Mouse (Mus musculus) bone marrow, adult 2 months (tissue): ENCODE measurements around the gene Lif.

Experiments
- CTCF ChIP-seq: fragments of 200-500 bp; IDR thresholded peaks from 2 replicates; pipeline ENCODE4 v1.5.1; 2011; ENCODE audit warnings: low read length, control low read depth; ENCODE audit not compliant: control insufficient read depth, insufficient read depth
- POLR2A ChIP-seq: fragments of 200-500 bp; IDR thresholded peaks from 2 replicates; pipeline ENCODE4 v1.6.1; 2011; ENCODE audit warnings: low read depth, mild to moderate bottlenecking, control low read depth, low read length, borderline replicate concordance; ENCODE audit not compliant: control insufficient read depth

- TF ChIP-seq POLR2A (no peak), CTCF (no peak)
Observed at GRCm38 (mm10) chr11:4250290-4250689, 7.1 kb upstream of the Lif start.
